Mouse (Mus musculus): ENCODE results near the gene Krt90. TPM values are rescaled to one million over a fixed set of nuclear protein-coding genes. Genes with fewer than 3 reads are reported as not detected.

Krt90 gene
- polyA plus RNA-seq (2014; fragmentation: Illumina TruSeq; extraction: RNeasy Lipid Tissue Mini Kit (QIAGEN cat#74804); ENCODE audit: low replicate concordance) = not detected

DNA sequence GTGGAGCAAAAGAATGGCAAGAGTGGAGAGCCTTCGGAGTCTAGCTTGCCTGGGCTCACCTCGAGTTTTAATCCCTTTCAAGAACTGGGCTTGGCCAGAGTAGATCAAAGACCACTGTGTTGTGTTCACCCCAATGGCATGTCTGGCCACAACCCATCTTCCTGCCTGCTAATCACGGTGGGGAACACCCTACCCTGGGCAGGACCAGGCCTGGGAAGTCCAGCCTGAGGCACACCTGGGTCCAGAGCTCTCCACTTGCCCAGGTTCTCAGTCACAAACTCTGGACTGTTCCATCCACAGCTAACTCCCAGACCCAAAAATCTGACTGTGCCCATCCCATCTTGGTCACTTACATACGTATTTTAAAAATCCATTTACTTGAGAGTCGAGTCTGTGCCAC, at the start of gene Krt90:
TSS of gene Krt90 (minus strand) at position 101 of the 400 bp plus-strand sequence.

DNA sequence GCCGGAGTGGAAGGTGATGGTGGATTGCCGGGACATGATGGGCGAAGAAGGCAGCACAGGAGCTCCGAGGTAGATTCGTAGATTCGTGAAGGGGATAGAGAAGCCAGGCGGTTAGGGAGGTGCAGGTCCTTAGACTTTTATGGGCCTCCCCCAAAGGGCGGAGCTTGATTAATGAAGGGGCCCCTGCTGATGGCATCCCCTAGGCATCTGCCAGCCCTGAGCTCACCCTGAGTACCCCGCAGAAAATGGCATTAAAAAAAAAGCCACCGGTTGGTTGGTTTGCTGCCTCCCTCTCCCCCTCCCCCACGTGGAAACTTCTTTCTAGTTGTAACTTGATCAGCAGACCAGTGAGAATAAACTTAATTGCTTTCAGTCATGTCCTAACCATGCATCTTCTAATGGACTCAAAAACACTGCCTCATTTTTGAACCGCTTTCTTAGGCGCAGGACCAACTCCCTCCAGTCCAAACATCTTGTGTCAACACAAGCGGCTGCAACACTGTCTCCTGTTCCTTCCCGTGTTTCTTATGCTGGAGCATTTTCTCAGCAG, 11.1 kb upstream of the Krt90 start, which contains the start of gene Krt75:
TSS of gene Krt75 (minus strand) at position 109 of the 550 bp plus-strand sequence.

DNA sequence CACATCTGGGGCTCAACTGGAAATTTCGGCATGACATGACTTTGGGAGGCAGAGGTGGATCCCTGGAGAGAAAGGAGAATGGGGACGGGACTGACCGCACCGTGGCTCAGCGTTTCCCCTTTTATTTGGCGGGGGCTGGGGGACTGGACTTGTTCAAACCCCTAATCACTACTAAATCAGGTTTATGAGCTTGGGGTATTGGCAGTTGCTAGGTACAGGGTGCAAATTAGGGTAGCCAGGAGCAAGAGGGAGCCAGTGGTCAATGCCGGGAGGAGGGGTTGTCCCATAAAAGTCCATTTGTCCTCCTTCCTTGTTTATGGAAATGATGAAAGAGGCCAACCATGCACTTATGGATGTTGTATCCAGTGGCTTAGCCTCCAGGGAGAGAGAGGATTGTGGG, 12.2 kb downstream of the Krt90 start, which contains the start of gene Krt82:
TSS of gene Krt82 (minus strand) at position 101 of the 400 bp plus-strand sequence.

DNA sequence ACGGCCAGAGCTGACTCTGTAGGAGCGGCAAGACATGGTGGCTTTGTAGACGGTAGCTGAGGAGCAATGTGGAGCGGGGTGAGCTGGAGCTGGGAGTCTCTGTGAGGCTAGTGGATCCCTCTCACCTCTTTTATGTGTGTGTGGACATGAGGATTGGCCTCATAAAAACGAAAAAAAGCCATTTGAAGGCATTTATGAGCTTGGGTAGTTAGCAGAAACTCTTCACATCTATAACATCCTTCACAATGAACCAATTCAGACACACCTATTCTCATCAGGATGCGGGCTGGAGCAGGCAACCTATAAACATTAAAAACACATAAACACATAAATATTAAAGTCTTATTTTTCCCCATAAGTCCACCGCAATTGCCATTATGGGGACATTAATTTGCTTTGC, 30.0 kb downstream of the Krt90 start, which contains the start of gene Krt84:
TSS of gene Krt84 (minus strand) at position 101 of the 400 bp plus-strand sequence.

DNA sequence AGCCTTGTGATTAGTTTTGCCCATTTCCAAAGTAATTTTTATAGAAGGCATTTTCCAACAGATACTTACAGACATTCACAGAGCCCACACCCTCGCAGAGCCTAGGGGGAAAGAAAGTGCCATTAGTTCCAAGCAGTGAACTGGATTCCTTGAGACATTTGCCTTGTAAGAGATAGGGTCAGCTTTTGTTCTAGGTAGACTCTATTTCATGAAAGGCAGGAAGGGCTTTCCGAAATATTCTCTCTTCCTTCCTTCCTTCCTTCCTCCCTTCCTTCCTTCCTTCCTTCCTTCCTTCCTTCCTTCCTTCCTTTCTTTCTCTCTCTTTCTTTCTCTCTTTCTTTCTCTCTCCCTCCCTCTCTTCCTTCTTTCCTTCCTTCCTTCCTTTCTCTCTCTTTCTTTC, 45.6 kb downstream of the Krt90 start, which contains the start of gene Gm49425:
TSS of gene Gm49425 (minus strand) at position 101 of the 400 bp plus-strand sequence.

Other genes starting within 250 kb of the Krt90 start
- gene Krt80, start 192.8 kb downstream of the Krt90 start, polyA plus RNA-seq (2014; fragmentation: Illumina TruSeq; extraction: RNeasy Lipid Tissue Mini Kit (QIAGEN cat#74804); ENCODE audit: low replicate concordance) = not detected
- gene Krt7, start 151.9 kb downstream of the Krt90 start, polyA plus RNA-seq (2014; fragmentation: Illumina TruSeq; extraction: RNeasy Lipid Tissue Mini Kit (QIAGEN cat#74804); ENCODE audit: low replicate concordance) = 0.85 TPM
- gene Krt87, start 124.1 kb downstream of the Krt90 start, polyA plus RNA-seq (2014; fragmentation: Illumina TruSeq; extraction: RNeasy Lipid Tissue Mini Kit (QIAGEN cat#74804); ENCODE audit: low replicate concordance) = not detected
- gene Krt88, start 115.2 kb downstream of the Krt90 start, polyA plus RNA-seq (2014; fragmentation: Illumina TruSeq; extraction: RNeasy Lipid Tissue Mini Kit (QIAGEN cat#74804); ENCODE audit: low replicate concordance) = not detected
- not detected for gene Krt81, start 99.2 kb downstream of the Krt90 start, polyA plus RNA-seq (2014; fragmentation: Illumina TruSeq; extraction: RNeasy Lipid Tissue Mini Kit (QIAGEN cat#74804); ENCODE audit: low replicate concordance)
- not detected for gene Krt86, start 89.5 kb downstream of the Krt90 start, polyA plus RNA-seq (2014; fragmentation: Illumina TruSeq; extraction: RNeasy Lipid Tissue Mini Kit (QIAGEN cat#74804); ENCODE audit: low replicate concordance)
- gene Krt83, start 71.4 kb downstream of the Krt90 start, polyA plus RNA-seq (2014; fragmentation: Illumina TruSeq; extraction: RNeasy Lipid Tissue Mini Kit (QIAGEN cat#74804); ENCODE audit: low replicate concordance) = not detected
- not detected for gene Gm49425, start 45.7 kb downstream of the Krt90 start, polyA plus RNA-seq (2014; fragmentation: Illumina TruSeq; extraction: RNeasy Lipid Tissue Mini Kit (QIAGEN cat#74804); ENCODE audit: low replicate concordance)
- not detected for gene Krt84, start 30.1 kb downstream of the Krt90 start, polyA plus RNA-seq (2014; fragmentation: Illumina TruSeq; extraction: RNeasy Lipid Tissue Mini Kit (QIAGEN cat#74804); ENCODE audit: low replicate concordance)
- not detected for gene Krt82, start 12.3 kb downstream of the Krt90 start, polyA plus RNA-seq (2014; fragmentation: Illumina TruSeq; extraction: RNeasy Lipid Tissue Mini Kit (QIAGEN cat#74804); ENCODE audit: low replicate concordance)
- gene Krt75, start 11.0 kb upstream of the Krt90 start, polyA plus RNA-seq (2014; fragmentation: Illumina TruSeq; extraction: RNeasy Lipid Tissue Mini Kit (QIAGEN cat#74804); ENCODE audit: low replicate concordance) = not detected
- gene Gm5414, start 65.2 kb upstream of the Krt90 start, polyA plus RNA-seq (2014; fragmentation: Illumina TruSeq; extraction: RNeasy Lipid Tissue Mini Kit (QIAGEN cat#74804); ENCODE audit: low replicate concordance) = not detected
- not detected for gene Gm5478, start 84.4 kb upstream of the Krt90 start, polyA plus RNA-seq (2014; fragmentation: Illumina TruSeq; extraction: RNeasy Lipid Tissue Mini Kit (QIAGEN cat#74804); ENCODE audit: low replicate concordance)
- gene Krt6b, start 117.3 kb upstream of the Krt90 start, polyA plus RNA-seq (2014; fragmentation: Illumina TruSeq; extraction: RNeasy Lipid Tissue Mini Kit (QIAGEN cat#74804); ENCODE audit: low replicate concordance) = not detected
- not detected for gene Krt6a, start 131.4 kb upstream of the Krt90 start, polyA plus RNA-seq (2014; fragmentation: Illumina TruSeq; extraction: RNeasy Lipid Tissue Mini Kit (QIAGEN cat#74804); ENCODE audit: low replicate concordance)
- gene Krt5, start 149.9 kb upstream of the Krt90 start, polyA plus RNA-seq (2014; fragmentation: Illumina TruSeq; extraction: RNeasy Lipid Tissue Mini Kit (QIAGEN cat#74804); ENCODE audit: low replicate concordance) = not detected
- not detected for gene Krt71, start 180.2 kb upstream of the Krt90 start, polyA plus RNA-seq (2014; fragmentation: Illumina TruSeq; extraction: RNeasy Lipid Tissue Mini Kit (QIAGEN cat#74804); ENCODE audit: low replicate concordance)
- gene Krt72, start 223.5 kb upstream of the Krt90 start, polyA plus RNA-seq (2014; fragmentation: Illumina TruSeq; extraction: RNeasy Lipid Tissue Mini Kit (QIAGEN cat#74804); ENCODE audit: low replicate concordance) = not detected
- gene Krt73, start 239.4 kb upstream of the Krt90 start, polyA plus RNA-seq (2014; fragmentation: Illumina TruSeq; extraction: RNeasy Lipid Tissue Mini Kit (QIAGEN cat#74804); ENCODE audit: low replicate concordance) = not detected

Measured in small intestine, adult 10 weeks (tissue).